Mouse (Mus musculus) forebrain, postnatal 0 days (tissue): Measurements from ENCODE around the gene Exoc3l. TPM values are rescaled to one million over a fixed set of nuclear protein-coding genes. Genes with fewer than 3 reads are reported as not detected.
A peak's percentile ranks its signal among the peaks of the same experiment; 100 is the strongest.

Experiments
- ATAC-seq: fragments of 200-750 bp; cut with Nextera tagmentation; 2 replicates; pipeline ENCODE4 v1.8.0; 2017; ENCODE audit warnings: mild to moderate bottlenecking, moderate library complexity
- DNase-seq: peaks from one replicate; pipeline ENCODE4 v3.0.0-alpha.2; 2015
- H3K27ac ChIP-seq: fragments of 300-500 bp; sonication (generic); 2 replicates; pipeline ENCODE4 v1.5.1; 2014; ENCODE audit warnings: low read depth, mild to moderate bottlenecking, antibody characterized with exemption, low read length, moderate library complexity, mixed read lengths
- H3K27me3 ChIP-seq: fragments of 300-500 bp; sonication (generic); 2 replicates; pipeline ENCODE4 v1.6.1; 2014; ENCODE audit warnings: mild to moderate bottlenecking, low read length, mixed read lengths; ENCODE audit not compliant: insufficient read depth
- H3K36me3 ChIP-seq: fragments of 300-500 bp; sonication (generic); 2 replicates; pipeline ENCODE4 v1.6.1; 2014; ENCODE audit warnings: mild to moderate bottlenecking, moderate library complexity; ENCODE audit not compliant: insufficient read depth
- H3K4me1 ChIP-seq: fragments of 300-500 bp; sonication (generic); 2 replicates; pipeline ENCODE4 v1.6.1; 2014; ENCODE audit warnings: antibody characterized with exemption; ENCODE audit not compliant: insufficient read depth
- H3K4me2 ChIP-seq: fragments of 300-500 bp; sonication (generic); 2 replicates; pipeline ENCODE4 v1.6.1; 2014; ENCODE audit warnings: low read depth, mild to moderate bottlenecking, moderate library complexity
- H3K4me3 ChIP-seq: fragments of 300-500 bp; sonication (generic); 2 replicates; pipeline ENCODE4 v1.5.1; 2014; ENCODE audit warnings: low read depth, low read length, mixed read lengths
- H3K9ac ChIP-seq: fragments of 300-500 bp; sonication (generic); 2 replicates; pipeline ENCODE4 v1.6.1; 2014; ENCODE audit warnings: mild to moderate bottlenecking
- H3K9me3 ChIP-seq: fragments of 300-500 bp; sonication (generic); 2 replicates; pipeline ENCODE4 v1.6.1; 2016; ENCODE audit warnings: low read length
- CTCF ChIP-seq: sonication (generic); IDR thresholded peaks from 2 replicates; pipeline ENCODE4 v1.5.1; 2016; ENCODE audit warnings: antibody characterized with exemption, control low read depth, low read depth
- WGBS: fragments of 180-500 bp; shearing (Covaris S2); extraction: QIAGEN DNeasy Blood & Tissue Kit; methylation state at CpG from one replicate; pipeline ENCODE4 v1.1.7; 2014; 5-methylcytosine and 5-hydroxymethylcytosine counted together
- polyA plus RNA-seq: library from polyadenylated mRNA; unstranded; fragments of >200 nt; fragmentation: Nextera tagmentation; extraction: Ambion mirVana; gene quantifications from 2 replicates; pipeline ENCODE4 v1.2.1, GENCODE M21; 2015
- total RNA-seq: library from RNA; depleted of rRNA; stranded (reverse); fragments of >200 nt; gene quantifications from 2 replicates; pipeline ENCODE4 v1.2.3, GENCODE M21; 2014

The Exoc3l gene
- total and polyA plus RNA-seq, 2 experiments from 2014 or later = 2.7 to 7.5 TPM

- no peak for TF ChIP-seq CTCF
- peaks cover 73% of the 10 kb centered on the region for H3K36me3 ChIP-seq
- no peak overlapping the region for H3K9ac ChIP-seq
- H3K27ac ChIP-seq = no peak overlapping the region
- ATAC-seq = no peak
- no peak overlapping the region for H3K4me3 ChIP-seq
- no peak overlapping the region for H3K4me2 ChIP-seq
- no peaks in the 10 kb centered on the region for H3K4me1 ChIP-seq
- no peaks in the 10 kb centered on the region for H3K27me3 ChIP-seq
- no peak for DNase-seq
- no peaks in the 10 kb centered on the region for H3K9me3 ChIP-seq
- 79% methylated on average over 9 of the region's 9 CpGs for WGBS
These were observed 17.9 kb upstream of the Exoc3l start for GRCm38 (mm10) chr8:105313622-105314402.

GRCm38 (mm10) chr8:105312891-105313481, 17.1 kb upstream of the Exoc3l start:
- TF ChIP-seq CTCF = no peak
- Histone ChIP-seq H3K4me1 (no peaks in the 10 kb centered on the region), H3K27ac (no peak overlapping the region), H3K4me2 (no peak overlapping the region), H3K27me3 (no peaks in the 10 kb centered on the region), H3K9ac (no peak overlapping the region), H3K36me3 (peaks cover 74% of the 10 kb centered on the region), H3K9me3 (no peaks in the 10 kb centered on the region), H3K4me3 (no peak overlapping the region)
- no peak for DNase-seq
- WGBS = 86% methylated on average over 8 of the region's 8 CpGs
- no peak for ATAC-seq

GRCm38 (mm10) chr8:105311718-105312117, 15.8 kb upstream of the Exoc3l start:
- H3K27me3 ChIP-seq = no peaks in the 10 kb centered on the region
- WGBS = 89% methylated on average over 1 of the region's 1 CpGs
- H3K9ac ChIP-seq = no peak overlapping the region
- H3K36me3 ChIP-seq = peaks cover 76% of the 10 kb centered on the region
- H3K9me3 ChIP-seq = no peaks in the 10 kb centered on the region
- ATAC-seq (0 out of 2 replicates have a peak, but pooled peaks have one; percentile 16), DNase-seq (no peak)
- no peak overlapping the region for H3K4me2 ChIP-seq
- no peaks in the 10 kb centered on the region for H3K4me1 ChIP-seq
- no peak overlapping the region for H3K27ac ChIP-seq
- 0 out of 2 replicates have a peak, but pooled peaks have one; percentile 28 for TF ChIP-seq CTCF
- no peak overlapping the region for H3K4me3 ChIP-seq

- peaks cover 68% of the 10 kb centered on the region for H3K36me3 ChIP-seq
- 89% methylated on average over 8 of the region's 8 CpGs for WGBS
- no peak for ATAC-seq
These were observed 14.2 kb upstream of the Exoc3l start for GRCm38 (mm10) chr8:105310118-105310517.

GRCm38 (mm10) chr8:105309142-105309847, 13.4 kb upstream of the Exoc3l start:
- DNase-seq = no peak
- Histone ChIP-seq H3K4me1 (peaks cover 4% of the 10 kb centered on the region; the same call in 1 of the 2 replicates), H3K27me3 (no peaks in the 10 kb centered on the region), H3K4me2 (no peak overlapping the region), H3K9ac (no peak overlapping the region), H3K27ac (no peak overlapping the region), H3K36me3 (peaks cover 67% of the 10 kb centered on the region), H3K9me3 (no peaks in the 10 kb centered on the region), H3K4me3 (no peak overlapping the region)
- ATAC-seq = no peak
- TF ChIP-seq CTCF = no peak
- WGBS = 81% methylated on average over 15 of the region's 15 CpGs

More at GRCm38 (mm10) chr8:105310118-105310517, 14.2 kb upstream of the Exoc3l start:
- Histone ChIP-seq H3K9ac (no peak overlapping the region), H3K4me3 (no peak overlapping the region), H3K4me1 (peaks cover 4% of the 10 kb centered on the region; the same call in 1 of the 2 replicates), H3K27me3 (no peaks in the 10 kb centered on the region), H3K27ac (no peak overlapping the region), H3K9me3 (no peaks in the 10 kb centered on the region), H3K4me2 (no peak overlapping the region)
- no peak for DNase-seq
- TF ChIP-seq CTCF = no peak

- ATAC-seq (no peak), DNase-seq (no peak)
- WGBS = 92% methylated on average over 10 of the region's 10 CpGs
- Histone ChIP-seq H3K9me3 (no peaks in the 10 kb centered on the region), H3K4me1 (peaks cover 4% of the 10 kb centered on the region; the same call in 1 of the 2 replicates), H3K27ac (no peak overlapping the region), H3K4me2 (no peak overlapping the region), H3K4me3 (no peak overlapping the region), H3K9ac (no peak overlapping the region), H3K27me3 (no peaks in the 10 kb centered on the region), H3K36me3 (peaks cover 66% of the 10 kb centered on the region)
- no peak for TF ChIP-seq CTCF
These were observed 12.5 kb upstream of the Exoc3l start for GRCm38 (mm10) chr8:105308428-105308827.
